Mouse (Mus musculus) layer of hippocampus, postnatal 36 days (tissue): ENCODE results near the gene Rassf8. TPM values are rescaled to one million over a fixed set of nuclear protein-coding genes. Genes with fewer than 3 reads are reported as not detected.
A peak's percentile ranks its signal among the peaks of the same experiment; 100 is the strongest.

Experiments
- DNase-seq, 2 experiments: peaks; one replicate each; pipeline ENCODE4 v3.0.0; 2022
- total RNA-seq, 2 experiments: library from RNA; stranded (reverse); gene quantifications; 2 replicates each; pipeline ENCODE4 v1.2.3; 2021

The Rassf8 gene
- 10 to 100 TPM; 19.7 to 29.8 TPM for total RNA-seq

DNA sequence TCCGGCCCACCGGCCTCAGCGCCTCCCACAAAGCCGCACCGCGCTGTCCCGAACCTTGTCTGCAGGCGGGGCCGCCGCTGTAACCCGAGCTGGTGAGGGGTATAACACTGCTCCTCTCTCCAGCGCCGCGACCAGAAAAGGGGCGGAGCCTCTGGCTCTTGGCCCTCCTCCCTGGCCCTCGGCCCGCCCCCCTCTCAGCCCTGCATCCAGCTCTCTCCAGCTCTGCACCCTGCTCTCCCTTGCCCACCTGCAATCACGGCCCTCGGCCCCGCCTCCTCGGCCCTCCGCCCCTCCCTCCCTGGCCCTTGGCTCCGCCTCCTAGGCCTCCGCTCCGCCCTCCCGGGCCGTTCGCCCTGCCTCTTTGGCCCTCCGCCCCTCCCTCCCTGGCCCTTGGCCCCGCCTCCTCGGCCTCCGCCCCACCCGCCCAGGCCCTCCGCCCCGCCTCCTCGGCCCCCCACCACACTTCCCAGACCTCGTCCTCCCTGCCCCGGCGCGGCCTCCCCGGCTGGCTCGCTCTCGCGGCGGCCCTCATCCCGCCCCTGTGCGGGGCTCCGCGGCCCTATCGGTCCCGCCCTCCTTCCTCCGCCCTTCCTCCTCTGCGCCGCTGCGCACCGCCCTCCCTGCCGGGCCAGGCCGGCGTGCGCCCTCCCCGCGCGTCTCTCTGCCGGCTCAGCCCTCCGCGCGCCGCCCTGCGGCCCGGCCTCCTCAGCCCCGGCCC, at the start of gene Rassf8:
Gene Rassf8, plus strand, starts transcription at position 617 of the 718 bp plus-strand sequence.
- DNase-seq = peak; percentile 85

DNA sequence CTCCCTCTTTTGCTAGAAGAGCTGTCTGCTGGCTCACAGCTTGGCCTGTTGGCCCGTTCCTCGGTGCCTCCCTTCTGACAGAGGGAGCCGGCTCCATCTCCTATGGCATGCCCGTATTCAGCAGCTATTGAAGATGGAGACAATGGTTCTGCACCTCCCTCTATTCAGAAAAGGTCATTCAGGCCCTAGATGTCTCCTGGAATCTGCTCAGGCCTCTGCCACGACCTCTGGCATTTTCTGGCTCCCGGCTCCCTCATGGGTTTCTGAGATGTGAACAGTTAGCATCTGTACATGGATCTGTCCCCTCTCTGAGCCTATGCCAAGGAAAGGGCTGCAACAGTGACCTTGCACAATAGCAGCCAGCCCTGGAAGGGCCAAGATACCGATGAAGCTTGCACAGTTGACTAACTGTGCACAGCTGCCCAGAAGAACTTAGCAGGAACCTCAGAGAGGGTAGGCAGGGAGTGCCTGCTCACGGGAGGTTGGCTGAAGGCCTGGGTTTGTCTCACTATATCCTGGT, 45.5 kb upstream of the Rassf8 start:
- DNase-seq = no peak

DNA sequence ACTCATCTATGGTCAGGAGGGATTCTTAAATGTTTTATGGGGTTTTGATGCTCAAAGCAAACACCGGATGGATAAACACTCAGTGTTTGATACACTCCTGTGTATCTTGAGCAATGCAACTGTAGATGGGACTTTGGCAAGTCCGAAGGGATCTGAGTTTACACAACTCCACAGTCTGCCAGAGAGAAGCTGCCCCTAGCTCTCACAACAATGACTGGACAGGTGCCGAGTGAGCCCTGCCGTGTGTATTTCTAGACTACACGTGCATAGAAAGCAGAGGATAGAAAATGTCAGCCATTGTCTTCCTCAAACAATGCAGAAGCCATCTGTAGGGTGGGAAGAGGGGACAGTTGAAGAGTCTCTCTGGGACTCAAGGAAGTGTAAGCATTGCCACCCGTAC, 42.9 kb upstream of the Rassf8 start:
- no peak for DNase-seq

DNA sequence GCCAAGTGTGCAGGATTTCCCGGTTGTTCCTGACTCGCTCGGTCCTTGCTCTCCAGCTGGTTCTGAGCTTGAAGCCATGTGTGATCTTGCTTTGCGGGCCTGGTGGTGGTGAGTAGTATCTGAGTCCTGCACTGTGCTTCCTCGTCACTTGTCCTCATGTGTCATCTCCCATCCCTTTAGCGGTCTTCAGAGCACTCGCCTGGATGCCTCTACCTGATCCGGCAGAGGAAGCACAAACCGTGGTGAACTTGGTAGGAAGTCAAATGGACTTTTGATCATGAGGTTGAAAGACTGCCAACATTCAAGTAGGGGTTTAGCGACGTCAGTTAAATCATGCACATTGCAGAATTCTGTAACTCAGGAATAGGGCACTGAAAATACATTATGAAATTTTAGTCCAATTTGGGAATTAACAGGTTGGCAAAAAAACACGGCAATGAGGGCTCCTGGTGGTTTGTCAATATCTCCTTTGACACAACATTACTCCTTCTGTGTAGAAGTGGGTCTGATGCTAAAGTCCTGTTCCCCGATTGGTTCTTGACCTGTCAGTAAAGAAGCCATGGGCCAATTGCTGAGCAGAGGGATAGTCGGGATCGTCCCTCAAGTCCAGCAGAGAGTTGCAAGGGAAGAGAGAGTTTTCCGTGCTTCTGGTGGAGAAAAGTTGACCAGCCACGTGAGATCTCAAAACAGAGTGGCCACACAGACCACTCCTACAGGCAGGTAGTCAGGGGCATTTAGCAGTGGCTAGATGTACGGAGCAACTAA, 36.4 kb upstream of the Rassf8 start:
- no peak for DNase-seq

DNA sequence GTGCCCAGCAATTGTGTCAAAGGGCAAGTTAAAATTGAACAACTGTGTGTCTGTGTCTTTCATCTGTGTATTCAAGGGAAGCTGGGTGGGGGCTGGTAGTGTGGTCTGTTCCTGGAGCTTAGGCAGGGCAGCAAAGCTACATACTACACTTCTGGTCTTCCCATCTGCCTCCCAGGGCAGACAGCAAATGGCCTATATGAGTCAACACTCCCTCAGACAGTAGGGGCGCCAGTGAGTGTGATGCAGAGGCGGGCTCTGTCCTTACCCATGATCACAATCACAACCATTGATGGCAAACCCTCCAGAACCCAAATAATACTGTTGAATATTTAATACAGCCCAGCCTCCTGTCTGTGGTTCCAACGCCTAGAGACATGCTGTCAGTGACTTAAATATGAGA, 35.8 kb upstream of the Rassf8 start:
- DNase-seq = no peak

DNA sequence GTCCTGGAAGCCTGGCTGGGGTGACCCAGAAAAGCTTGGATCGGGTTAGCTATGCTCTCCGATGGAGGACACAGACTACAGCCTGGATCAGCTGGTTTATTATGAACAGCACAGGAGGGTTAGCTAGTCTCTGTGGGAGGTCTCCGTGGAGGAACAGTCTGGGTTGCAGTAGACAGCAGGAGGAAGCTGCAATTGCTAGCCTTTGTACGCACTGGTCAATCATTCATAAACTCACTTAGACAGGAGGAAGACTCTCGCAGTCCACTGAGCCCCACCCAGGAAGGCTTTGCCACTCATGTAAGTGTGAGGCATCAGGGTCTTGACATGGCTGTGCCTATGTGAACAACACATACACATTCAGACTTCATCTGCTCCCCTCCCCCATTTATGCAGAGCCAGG, 35.2 kb upstream of the Rassf8 start:
- no peak for DNase-seq

DNA sequence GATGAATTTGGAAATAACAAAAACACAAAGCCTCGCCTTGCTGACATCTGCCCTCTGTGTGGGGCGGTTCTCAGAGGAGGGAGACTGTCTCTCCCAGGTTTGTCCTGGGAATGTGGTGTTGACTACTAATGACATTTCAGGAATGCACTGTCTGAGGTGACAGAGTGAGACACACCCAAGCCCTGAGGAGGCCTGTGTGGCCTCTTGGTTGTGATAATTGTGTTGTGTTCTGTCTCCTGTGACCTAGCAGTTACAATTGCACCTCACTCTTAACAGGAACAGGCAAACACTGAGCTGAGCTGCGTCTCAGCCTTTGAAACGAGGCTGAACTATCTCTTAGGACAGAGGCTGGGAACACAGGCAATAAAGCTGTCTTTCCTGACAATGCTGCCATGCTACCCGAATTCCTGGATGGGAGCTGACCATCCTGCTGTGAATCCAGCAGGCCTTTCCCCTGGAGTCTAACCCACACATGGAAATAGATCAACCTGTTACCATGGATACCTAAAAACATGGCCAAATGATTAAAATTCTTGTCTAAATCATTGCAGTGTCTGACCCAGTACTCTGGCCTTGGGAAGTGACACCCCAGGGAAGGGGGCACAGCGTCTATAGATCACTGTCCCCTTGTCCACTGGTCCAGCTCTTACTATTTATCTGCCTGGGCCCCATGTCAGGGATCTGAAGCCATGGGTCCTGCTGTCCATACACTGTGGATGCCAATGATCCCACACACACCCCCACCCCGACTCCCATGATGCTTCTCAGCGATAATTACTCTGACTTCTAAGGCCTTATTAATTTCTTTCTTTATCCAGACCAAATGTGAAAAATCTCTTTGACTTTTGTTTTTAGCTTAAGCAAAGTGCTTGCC, 33.1 kb upstream of the Rassf8 start:
- DNase-seq = no peak

DNA sequence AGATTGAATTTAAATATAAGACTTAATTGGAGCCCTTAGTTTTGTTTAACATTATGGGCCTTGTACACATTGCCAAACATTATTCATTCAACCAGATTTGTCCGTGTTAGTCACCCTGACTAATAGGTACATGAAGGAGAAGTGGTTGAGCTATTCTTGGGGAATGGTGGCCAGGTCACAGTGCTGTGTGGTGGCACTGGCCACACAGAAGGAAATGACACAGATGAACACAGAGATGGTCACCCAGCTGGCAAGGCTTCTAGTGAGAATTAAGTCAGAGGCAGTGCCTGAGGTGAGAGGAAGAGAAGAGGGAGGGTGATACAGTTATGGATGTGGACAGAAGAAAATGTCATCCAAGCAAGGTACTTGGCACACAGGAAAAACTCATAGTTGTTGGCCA, 32.4 kb upstream of the Rassf8 start:
- no peak for DNase-seq

DNA sequence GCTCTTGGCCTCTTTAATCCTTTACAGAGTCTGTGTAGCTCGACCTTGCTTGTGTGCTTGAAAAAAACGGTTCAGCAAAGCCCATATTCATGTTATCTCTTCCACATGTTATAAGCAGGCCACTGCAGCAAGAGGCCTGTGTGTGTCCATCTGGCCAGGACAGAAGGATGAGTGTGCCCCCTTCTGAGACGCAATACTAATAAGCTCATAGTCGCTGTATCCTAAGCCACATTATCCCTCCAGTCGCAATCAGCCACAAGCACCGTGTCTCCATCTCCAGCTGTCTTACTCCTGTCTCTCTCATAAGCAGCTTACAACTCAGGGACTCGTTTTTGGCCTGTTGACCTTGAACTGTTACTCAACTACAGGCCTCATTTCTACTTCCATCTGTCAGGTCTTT, 24.0 kb upstream of the Rassf8 start:
- DNase-seq = no peak

DNA sequence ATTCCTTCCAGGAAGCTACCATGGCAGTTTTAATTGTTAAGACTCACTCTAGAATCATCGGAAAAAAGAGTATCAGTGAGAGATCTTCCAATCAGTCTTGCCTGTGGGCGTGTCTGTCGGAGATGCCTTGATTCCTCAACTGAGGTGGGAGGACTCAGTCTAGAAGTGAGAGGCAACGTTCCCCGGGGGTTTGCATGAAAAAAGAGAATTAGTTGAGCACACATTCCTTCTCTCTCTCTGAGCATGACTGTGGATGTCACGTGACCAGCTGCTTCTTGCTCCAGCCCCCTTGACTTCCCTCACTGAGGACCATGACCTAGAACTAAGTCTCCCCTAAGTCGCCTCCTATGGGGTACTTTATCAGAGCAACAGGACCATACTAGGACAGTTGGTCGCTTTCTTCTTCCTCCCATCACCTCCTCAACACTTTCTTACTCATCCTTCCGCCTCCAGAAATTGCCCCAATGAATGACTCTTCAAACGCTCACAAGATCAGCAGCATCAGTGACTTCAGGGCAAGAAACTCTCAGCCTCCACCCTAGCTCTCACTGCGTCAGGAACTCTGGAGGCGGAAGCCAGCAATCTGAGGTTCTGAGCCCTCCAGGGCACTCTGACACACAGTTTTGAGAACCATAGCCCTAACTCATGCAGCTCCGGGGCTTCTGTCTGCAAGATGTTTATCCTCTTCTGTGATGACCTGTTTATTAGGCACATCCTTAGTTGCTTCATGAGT, 23.3 kb upstream of the Rassf8 start:
- DNase-seq = no peak

DNA sequence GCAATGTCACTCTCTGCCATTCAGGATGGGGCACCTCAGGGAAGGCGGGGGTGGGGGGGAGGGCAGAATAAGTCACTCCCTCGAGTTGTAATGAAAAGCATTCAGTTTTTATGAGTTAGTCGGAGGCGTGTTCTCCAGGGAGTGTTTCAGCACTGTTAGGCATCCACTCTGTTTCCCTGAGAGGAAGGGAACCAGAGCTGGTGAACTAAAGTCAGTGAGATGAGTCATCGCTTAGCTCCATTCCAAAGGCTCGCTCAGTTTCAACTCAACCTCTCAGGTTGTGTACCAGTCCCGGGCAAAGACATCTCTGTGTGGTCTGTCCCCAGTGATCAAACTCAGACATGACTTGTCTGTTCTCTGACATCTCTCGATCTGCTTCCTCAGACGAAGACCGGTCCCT, 20.7 kb upstream of the Rassf8 start:
- no peak for DNase-seq

DNA sequence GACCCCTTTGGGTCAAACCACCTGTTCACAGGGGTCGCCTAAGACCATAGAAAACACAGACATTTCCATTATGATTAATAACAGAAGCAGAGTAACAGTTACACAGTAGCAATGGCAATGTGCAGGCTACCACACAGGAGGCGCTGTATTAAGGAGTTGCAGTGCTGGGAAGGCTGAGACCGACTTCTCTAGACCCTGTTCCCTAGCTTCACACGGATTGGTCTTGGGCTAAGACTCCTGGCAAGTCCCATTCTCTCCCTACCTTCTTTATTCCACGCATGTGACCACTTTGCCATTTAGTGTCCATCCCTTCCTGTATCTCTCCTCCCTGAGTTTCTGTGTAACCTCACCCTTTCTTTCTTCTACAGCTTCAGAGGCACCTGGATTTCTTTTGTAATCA, 19.6 kb upstream of the Rassf8 start:
- no peak for DNase-seq

DNA sequence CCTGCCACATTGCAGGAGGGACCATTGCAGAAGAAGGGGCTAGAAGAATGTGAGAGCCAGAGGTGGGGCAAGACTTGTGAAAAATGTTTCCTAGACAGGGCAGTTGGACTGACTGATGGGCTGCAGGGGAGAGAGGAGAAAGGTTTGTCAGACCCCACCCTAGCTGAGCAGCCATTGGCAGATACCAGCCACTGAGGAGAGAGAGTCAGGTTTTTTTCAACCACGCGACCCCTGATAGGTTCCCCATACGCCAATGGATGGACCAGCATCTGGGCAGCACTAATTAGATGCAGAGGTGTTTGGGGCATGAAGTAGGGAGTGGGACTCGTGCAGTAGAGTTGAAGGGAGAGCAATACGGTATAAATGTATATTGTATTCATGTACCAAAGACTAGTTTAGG, 13.7 kb upstream of the Rassf8 start:
- no peak for DNase-seq

DNA sequence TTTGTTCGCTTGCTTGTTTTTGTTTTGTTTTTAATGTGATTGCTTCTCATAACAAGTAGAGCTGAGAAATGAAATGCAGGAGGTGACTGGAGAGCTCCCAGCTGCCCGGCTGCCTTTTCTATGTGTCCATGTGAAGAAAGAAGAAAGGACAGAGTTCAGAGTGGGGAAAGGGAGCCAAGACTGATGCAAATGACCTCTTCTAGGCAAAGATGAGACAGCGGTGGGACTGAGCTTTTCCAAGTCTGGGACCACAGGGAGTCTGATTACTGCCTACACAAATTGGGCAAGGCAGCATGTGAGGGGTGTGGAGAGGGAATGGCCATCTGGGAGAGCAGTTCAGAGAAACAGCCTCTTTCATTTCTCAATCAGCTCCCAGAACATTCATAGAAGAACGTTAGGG, 13.3 kb upstream of the Rassf8 start:
- DNase-seq = no peak

DNA sequence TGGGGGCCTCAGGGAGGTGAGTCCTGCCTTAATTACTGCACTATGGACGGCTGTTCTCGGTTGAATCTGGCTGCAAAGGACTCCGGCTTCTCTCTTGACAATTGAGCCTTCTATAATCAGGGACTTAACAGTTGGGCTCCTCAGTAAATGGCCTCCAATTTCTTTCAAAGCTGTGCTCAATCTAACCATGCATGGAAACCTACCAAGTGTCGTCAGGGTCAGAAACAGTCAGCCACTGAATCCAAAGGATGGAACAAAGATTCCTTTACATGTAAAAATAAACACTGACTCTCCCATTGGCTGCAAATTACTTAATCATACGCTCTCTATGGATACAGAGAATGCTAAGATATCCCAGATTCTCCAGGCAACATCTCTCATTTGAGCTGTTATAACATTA, 12.6 kb upstream of the Rassf8 start:
- no peak for DNase-seq

DNA sequence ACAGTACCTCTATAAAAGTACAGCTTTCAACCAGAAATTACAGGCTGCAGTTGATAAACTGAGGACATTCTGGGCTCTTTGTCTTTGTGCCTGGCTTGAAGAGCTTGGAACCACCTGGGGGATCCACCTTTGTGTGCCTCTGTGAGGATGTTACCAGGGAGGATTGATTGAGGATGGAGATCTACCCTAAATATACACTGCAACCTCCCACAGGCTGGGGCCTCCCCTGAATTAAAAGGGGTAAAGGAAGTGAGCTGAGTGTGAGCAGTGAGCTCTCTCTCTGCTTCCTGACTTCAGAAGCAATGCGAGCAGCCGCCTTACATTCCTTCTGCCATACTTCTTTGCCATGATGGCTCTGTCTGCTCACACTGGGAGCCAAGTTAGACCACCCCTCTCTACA, 10.4 kb upstream of the Rassf8 start:
- no peak for DNase-seq

DNA sequence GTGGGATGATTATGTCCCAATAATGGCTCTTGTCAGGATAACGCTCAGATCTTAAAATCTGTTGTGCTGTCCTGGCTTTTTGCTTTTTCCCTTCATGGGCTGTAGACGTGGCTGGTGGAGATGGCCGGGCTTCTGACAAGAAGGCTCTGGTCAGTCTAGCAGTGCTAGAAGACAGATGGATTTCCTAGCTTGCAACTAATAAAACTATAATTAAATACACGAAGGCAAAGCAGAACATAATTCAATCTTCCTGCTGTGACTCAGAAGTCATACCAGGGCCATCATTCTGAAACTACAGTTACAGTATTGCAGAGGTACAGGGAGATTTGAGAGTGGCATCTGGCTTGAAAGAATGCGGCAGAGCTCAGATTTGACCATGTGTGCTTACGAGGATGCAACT, 7.3 kb upstream of the Rassf8 start:
- no peak for DNase-seq

DNA sequence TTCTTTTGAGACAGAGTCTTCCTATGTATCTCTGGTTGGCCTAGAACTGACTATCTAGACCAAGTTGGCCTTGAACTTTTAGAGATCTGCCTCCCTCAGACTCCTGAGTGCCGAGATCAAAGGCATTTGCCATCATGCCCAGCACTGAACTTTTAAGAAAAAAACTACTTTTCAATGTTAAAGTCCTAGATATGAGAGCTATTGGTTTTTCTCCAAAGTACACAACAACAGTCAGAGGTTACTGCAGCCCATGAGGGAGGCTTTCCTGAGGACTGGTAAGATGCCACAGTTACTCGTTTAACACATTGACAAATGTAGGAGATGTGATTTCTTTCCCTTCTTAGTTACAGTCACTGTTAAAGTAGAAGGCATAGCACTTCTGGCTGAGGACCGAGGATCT, 6.5 kb upstream of the Rassf8 start:
- DNase-seq = no peak

DNA sequence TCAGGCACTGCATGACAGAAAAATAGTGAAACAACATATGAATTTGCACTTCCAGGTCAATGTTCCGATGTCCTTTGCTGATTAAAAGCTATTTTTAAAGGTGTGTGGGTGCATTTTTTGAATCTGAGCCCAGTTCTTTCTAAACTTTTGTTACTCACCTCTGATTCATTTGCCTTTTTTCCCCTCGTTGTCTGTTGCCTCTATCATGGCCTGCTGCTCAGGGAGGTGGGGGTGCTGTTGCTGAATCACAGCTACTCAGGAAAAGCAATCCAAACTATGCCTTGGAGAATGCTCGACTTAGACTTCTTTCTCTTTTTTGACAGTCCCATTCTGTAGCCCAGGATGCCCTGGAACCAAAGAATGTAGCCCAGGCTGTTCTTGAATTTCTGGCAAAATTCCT, 1.3 kb upstream of the Rassf8 start:
- no peak for DNase-seq

DNA sequence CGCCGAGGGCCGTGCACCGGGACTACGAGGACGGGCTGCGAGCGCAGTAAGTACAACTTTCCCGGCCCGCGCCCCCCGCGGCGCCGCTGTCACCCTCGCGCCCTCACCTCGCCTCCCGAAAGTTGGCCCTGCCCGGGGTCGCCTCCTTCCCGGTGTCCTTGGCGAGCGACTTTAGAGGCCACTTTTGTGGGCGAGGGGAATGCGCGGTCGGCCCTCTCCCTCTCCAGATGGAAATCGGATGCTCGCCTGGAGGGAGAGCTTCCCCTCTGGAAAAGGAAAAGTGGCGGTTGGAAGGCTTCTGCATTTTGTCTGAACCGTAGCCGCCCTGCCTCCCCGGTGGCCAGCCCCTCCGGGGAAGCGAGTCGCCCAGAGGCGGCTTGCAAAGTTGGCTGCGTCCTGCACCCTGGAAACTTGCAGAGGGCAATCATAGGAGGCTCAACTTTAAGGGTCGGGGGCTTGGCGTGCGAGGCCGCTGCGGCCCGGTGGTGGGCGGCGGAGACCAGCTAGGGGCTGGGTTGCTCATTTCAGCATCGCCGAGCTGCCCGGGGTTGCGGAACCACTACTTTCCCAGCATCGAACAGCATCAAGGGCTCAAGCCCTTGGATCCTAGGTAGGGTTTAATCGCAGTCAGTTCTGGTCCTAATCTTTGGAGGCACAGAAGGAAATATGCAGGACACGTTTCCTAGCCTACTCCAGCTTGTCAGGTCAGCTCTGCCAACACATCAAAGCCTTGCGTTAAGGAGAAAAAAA, 548 bp downstream of the Rassf8 start:
- peak; percentile 40 to 45 for DNase-seq
